Mouse (Mus musculus): ENCODE data around the gene Snrnp25.

- TF ChIP-seq CTCF (IDR thresholded peaks at IDR 0.05; ENCODE audit: low read depth) (no peak), EP300 (optimal IDR thresholded peaks at IDR 0.05) (no peak)
Measured at GRCm38 (mm10) chr11:32160341-32160740, 44.9 kb upstream of the Snrnp25 start.
